Mouse (Mus musculus) forebrain, embryonic 11.5 days (tissue): ENCODE data around the gene Pitpnc1. TPM values are rescaled to one million over a fixed set of nuclear protein-coding genes. Genes with fewer than 3 reads are reported as not detected.

ENCODE experiments used
- ATAC-seq: fragments of 200-750 bp; cut with Nextera tagmentation; replicated peaks from 2 replicates; pipeline ENCODE4 v1.8.0; 2017; ENCODE audit warnings: moderate TSS enrichment; ENCODE audit not compliant: low FRiP score
- DNase-seq: peaks from one replicate; pipeline ENCODE4 v3.0.0-alpha.2; 2017; ENCODE audit warnings: low spot score
- H3K27ac ChIP-seq: fragments of 300-500 bp; sonication (generic); 2 replicates; pipeline ENCODE4 v1.5.1; 2014; ENCODE audit warnings: low read depth, low read length
- H3K27me3 ChIP-seq: fragments of 300-500 bp; sonication (generic); 2 replicates; pipeline ENCODE4 v1.6.1; 2014; ENCODE audit warnings: mild to moderate bottlenecking, low read length, mixed read lengths; ENCODE audit not compliant: control insufficient read depth, insufficient read depth
- H3K36me3 ChIP-seq: fragments of 300-500 bp; sonication (generic); 2 replicates; pipeline ENCODE4 v1.6.1; 2014; ENCODE audit warnings: mild to moderate bottlenecking, low read length, moderate library complexity, mixed read lengths; ENCODE audit not compliant: control insufficient read depth, insufficient read depth
- H3K4me1 ChIP-seq: fragments of 300-500 bp; sonication (generic); replicated peaks from 2 replicates; pipeline ENCODE4 v1.6.1; 2014; ENCODE audit warnings: low read length, mixed read lengths; ENCODE audit not compliant: control insufficient read depth, insufficient read depth
- H3K4me2 ChIP-seq: fragments of 300-500 bp; sonication (generic); 2 replicates; pipeline ENCODE4 v1.6.1; 2014; ENCODE audit warnings: low read depth, mild to moderate bottlenecking, low read length, moderate library complexity, mixed read lengths; ENCODE audit not compliant: severe bottlenecking
- H3K4me3 ChIP-seq: fragments of 300-500 bp; sonication (generic); 2 replicates; pipeline ENCODE4 v1.5.1; 2014; ENCODE audit warnings: low read depth, low read length
- H3K9ac ChIP-seq: fragments of 300-500 bp; sonication (generic); 2 replicates; pipeline ENCODE4 v1.6.1; 2014; ENCODE audit warnings: low read length
- H3K9me3 ChIP-seq: fragments of 300-500 bp; sonication (generic); 2 replicates; pipeline ENCODE4 v1.6.1; 2016; ENCODE audit warnings: low read length, mixed read lengths; ENCODE audit not compliant: control insufficient read depth
- WGBS: fragments of 180-500 bp; shearing (Covaris S2); extraction: QIAGEN DNeasy Blood & Tissue Kit; methylation state at CpG from one replicate; pipeline ENCODE4 v1.1.7; 2014; 5-methylcytosine and 5-hydroxymethylcytosine counted together
- polyA plus RNA-seq: library from polyadenylated mRNA; unstranded; fragments of >200 nt; fragmentation: Nextera tagmentation; extraction: Ambion mirVana; gene quantifications from 2 replicates; pipeline ENCODE4 v1.2.1, GENCODE M21; 2014

The Pitpnc1 gene
- polyA plus RNA-seq, 1 experiment from 2014 or later = 35.7 TPM

- Histone ChIP-seq H3K4me2 (no peak overlapping the region), H3K36me3 (no peaks in the 10 kb centered on the region), H3K4me3 (no peak overlapping the region), H3K27me3 (no peaks in the 10 kb centered on the region), H3K27ac (no peak overlapping the region), H3K9me3 (no peaks in the 10 kb centered on the region; the same call in 1 of the 2 replicates), H3K9ac (no peak overlapping the region), H3K4me1 (0 out of 2 replicates have a peak, but pooled peaks cover 2% of the 10 kb centered on the region)
- no peak for DNase-seq
- WGBS = 92% methylated on average over 3 of the region's 3 CpGs
- no peak for ATAC-seq
Measured at GRCm38 (mm10) chr11:107462478-107462877, 8.0 kb downstream of the Pitpnc1 start.

- 53% methylated on average over 7 of the region's 7 CpGs for WGBS
- no peak for ATAC-seq
- H3K36me3 ChIP-seq = no peaks in the 10 kb centered on the region
- DNase-seq = peak; percentile 53
- no peaks in the 10 kb centered on the region for H3K27me3 ChIP-seq
- no peak overlapping the region for H3K4me2 ChIP-seq
- no peaks in the 10 kb centered on the region; the same call in 1 of the 2 replicates for H3K9me3 ChIP-seq
- H3K4me3 ChIP-seq = no peak overlapping the region
- 0 out of 2 replicates have a peak, but pooled peaks cover 2% of the 10 kb centered on the region for H3K4me1 ChIP-seq
- H3K27ac ChIP-seq = no peak overlapping the region
- H3K9ac ChIP-seq = no peak overlapping the region
Measured at GRCm38 (mm10) chr11:107459828-107460227, 10.7 kb downstream of the Pitpnc1 start.

- ATAC-seq = no peak
- no peaks in the 10 kb centered on the region for H3K27me3 ChIP-seq
- WGBS = 89% methylated on average over 7 of the region's 7 CpGs
Measured at GRCm38 (mm10) chr11:107458986-107459385, 11.5 kb downstream of the Pitpnc1 start.

GRCm38 (mm10) chr11:107458286-107458685 is 12.2 kb downstream of the Pitpnc1 start:
- H3K4me2 ChIP-seq = no peak overlapping the region
- no peak overlapping the region for H3K9ac ChIP-seq
- no peaks in the 10 kb centered on the region for H3K27me3 ChIP-seq
- no peak overlapping the region for H3K4me3 ChIP-seq
- 0 out of 2 replicates have a peak, but pooled peaks cover 2% of the 10 kb centered on the region for H3K4me1 ChIP-seq
- H3K27ac ChIP-seq = no peak overlapping the region
- no peaks in the 10 kb centered on the region; the same call in 1 of the 2 replicates for H3K9me3 ChIP-seq
- no peaks in the 10 kb centered on the region for H3K36me3 ChIP-seq
- ATAC-seq (no peak), DNase-seq (no peak)
- 88% methylated on average over 12 of the region's 12 CpGs for WGBS

More at GRCm38 (mm10) chr11:107458986-107459385, 11.5 kb downstream of the Pitpnc1 start:
- DNase-seq = no peak
- Histone ChIP-seq H3K27ac (no peak overlapping the region), H3K4me3 (no peak overlapping the region), H3K9ac (no peak overlapping the region), H3K4me2 (no peak overlapping the region), H3K4me1 (0 out of 2 replicates have a peak, but pooled peaks cover 2% of the 10 kb centered on the region), H3K36me3 (no peaks in the 10 kb centered on the region), H3K9me3 (no peaks in the 10 kb centered on the region; the same call in 1 of the 2 replicates)

- Histone ChIP-seq H3K36me3 (no peaks in the 10 kb centered on the region), H3K4me3 (no peak overlapping the region), H3K9me3 (no peaks in the 10 kb centered on the region; the same call in 1 of the 2 replicates), H3K9ac (no peak overlapping the region), H3K4me1 (0 out of 2 replicates have a peak, but pooled peaks cover 2% of the 10 kb centered on the region), H3K4me2 (no peak overlapping the region), H3K27me3 (no peaks in the 10 kb centered on the region), H3K27ac (no peak overlapping the region)
- no peak for ATAC-seq
- no peak for DNase-seq
- 95% methylated on average over 3 of the region's 3 CpGs for WGBS
Measured at GRCm38 (mm10) chr11:107457282-107457681, 13.2 kb downstream of the Pitpnc1 start.

GRCm38 (mm10) chr11:107454546-107455462 is 15.7 kb downstream of the Pitpnc1 start:
- Histone ChIP-seq H3K36me3 (no peaks in the 10 kb centered on the region), H3K27ac (no peak overlapping the region), H3K4me2 (no peak overlapping the region), H3K9me3 (no peaks in the 10 kb centered on the region), H3K4me3 (no peak overlapping the region), H3K27me3 (no peaks in the 10 kb centered on the region), H3K4me1 (no peaks in the 10 kb centered on the region), H3K9ac (no peak overlapping the region)
- WGBS = 60% methylated on average over 19 of the region's 19 CpGs
- no peak for DNase-seq
- no peak for ATAC-seq

GRCm38 (mm10) chr11:107452053-107452452 is 18.4 kb downstream of the Pitpnc1 start:
- H3K9me3 ChIP-seq = no peaks in the 10 kb centered on the region
- H3K27me3 ChIP-seq = no peaks in the 10 kb centered on the region
- DNase-seq = no peak
- no peak overlapping the region for H3K9ac ChIP-seq
- WGBS = 93% methylated on average over 7 of the region's 7 CpGs
- H3K4me3 ChIP-seq = no peak overlapping the region
- no peaks in the 10 kb centered on the region for H3K36me3 ChIP-seq
- no peak overlapping the region for H3K27ac ChIP-seq
- ATAC-seq = no peak
- no peaks in the 10 kb centered on the region; the same call in 1 of the 2 replicates for H3K4me1 ChIP-seq
- no peak overlapping the region for H3K4me2 ChIP-seq

GRCm38 (mm10) chr11:107451106-107451505 is 19.4 kb downstream of the Pitpnc1 start:
- H3K9ac ChIP-seq = no peak overlapping the region
- 93% methylated on average over 10 of the region's 10 CpGs for WGBS
- no peak for ATAC-seq

More at GRCm38 (mm10) chr11:107451106-107451505, 19.4 kb downstream of the Pitpnc1 start:
- DNase-seq = no peak
- no peak overlapping the region for H3K27ac ChIP-seq
- H3K4me3 ChIP-seq = no peak overlapping the region
- H3K9me3 ChIP-seq = no peaks in the 10 kb centered on the region
- H3K4me1 ChIP-seq = no peaks in the 10 kb centered on the region; the same call in 1 of the 2 replicates
- H3K4me2 ChIP-seq = no peak overlapping the region
- no peaks in the 10 kb centered on the region for H3K27me3 ChIP-seq
- no peaks in the 10 kb centered on the region for H3K36me3 ChIP-seq
